In the genomic region with DNA sequence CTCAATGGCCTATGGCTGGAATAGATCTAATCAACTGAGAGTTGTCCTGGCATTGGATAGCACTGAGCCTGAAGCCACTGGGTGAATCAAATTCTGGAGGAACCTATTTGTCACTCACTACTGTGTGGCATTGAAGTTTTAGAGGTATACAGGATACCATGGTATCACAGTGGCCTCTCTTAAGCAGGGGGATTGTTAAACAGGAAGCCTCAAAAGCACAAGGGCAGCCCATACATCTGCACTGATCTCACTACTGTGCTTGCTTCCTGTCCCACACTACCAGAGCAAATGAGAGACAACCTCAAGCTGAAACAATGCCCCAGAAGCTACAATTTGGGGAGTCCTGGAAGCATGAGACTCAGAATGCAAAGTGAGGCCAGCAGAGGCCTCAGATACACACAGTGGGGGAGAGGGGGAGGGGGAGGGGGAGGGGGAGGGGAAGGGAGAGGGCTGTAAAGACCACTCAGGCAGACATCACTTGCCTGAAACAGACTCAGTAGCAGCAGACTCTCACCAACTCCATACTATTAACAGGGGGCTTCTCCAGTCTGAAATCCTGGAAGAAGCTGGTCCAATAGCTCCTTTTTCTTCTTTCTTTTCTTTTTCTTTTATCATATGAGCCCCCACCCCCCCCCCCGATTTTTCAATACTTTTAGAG, we compare ENCODE assay signal across 18 mouse cellular contexts.
DNase-seq lines count a peak whose midpoint lies in the region; ATAC-seq and TF ChIP-seq lines count a peak whose summit lies in the region.
"Had no signal": no experiment of that assay in that cellular context is flagged by ENCODE, and none has a peak within 500 bp of the region (broad histone marks: within the 10 kb centered on the region; RNA-seq: fewer than 3 reads in every experiment).

No protein-coding gene starts in this region.

- TF ChIP-seq CTCF in lung, embryonic 14.5 days (IDR thresholded peaks at IDR 0.05; ENCODE audit: low read depth), result no peak
- TF ChIP-seq CTCF in lung, adult 2 months (IDR thresholded peaks at IDR 0.05; ENCODE audit: insufficient read depth, low read length), result no peak

- no peak overlapping the region for H3K4me3 ChIP-seq in lung, embryonic 14.5 days (ENCODE audit: low read depth, low read length)
- no peak overlapping the region for H3K4me3 ChIP-seq in lung, adult 2 months (replicated peaks; ENCODE audit: extremely low read depth, low read depth, low read length)
- H3K4me3 ChIP-seq: embryonic facial prominence, embryonic 12.5 days; gastrocnemius, adult 2 months; intestine, embryonic 15.5 days; limb, embryonic 13.5 days; liver, embryonic 15.5 days had no signal

- DNase-seq in lung, embryonic 14.5 days, result no peak
- no peak for DNase-seq in lung, adult 2 months
- DNase-seq in 416B (ENCODE audit: low read depth), result peak; percentile 22
- DNase-seq in CD4-positive, CD25-positive, alpha-beta regulatory T cell, adult 2 months (ENCODE audit: low read depth, low spot score), result peak; percentile 25
- peak; percentile 5 for DNase-seq in induced T-regulatory cell, adult 2 months (ENCODE audit: low read depth)
- DNase-seq in gastrocnemius, adult 18-20 months (ENCODE audit: low spot score), result no peak
- DNase-seq: cerebellum, postnatal 25 days; gastrocnemius, adult 2 months; heart, postnatal 10 days; kidney, postnatal 10 days had no signal

- no peak for TF ChIP-seq POLR2A in lung, adult 2 months (IDR thresholded peaks at IDR 0.05; ENCODE audit: borderline replicate concordance, extremely low read depth, low read depth, low read length)

- no peak overlapping the region for H3K4me2 ChIP-seq in lung, embryonic 14.5 days
- H3K4me2 ChIP-seq: embryonic facial prominence, embryonic 12.5 days; intestine, embryonic 15.5 days; limb, embryonic 13.5 days; liver, embryonic 15.5 days had no signal

- no peak overlapping the region for H3K27ac ChIP-seq in lung, embryonic 14.5 days (ENCODE audit: low read depth)
- H3K27ac ChIP-seq: embryonic facial prominence, embryonic 12.5 days; gastrocnemius, adult 2 months; intestine, embryonic 15.5 days; limb, embryonic 13.5 days; liver, embryonic 15.5 days; macrophage had no signal

- no peaks in the 10 kb centered on the region for H3K4me1 ChIP-seq in lung, embryonic 14.5 days (ENCODE audit: insufficient read depth)
- H3K4me1 ChIP-seq in lung, adult 2 months (ENCODE audit: control insufficient read depth, insufficient read depth, low read length), result no peaks in the 10 kb centered on the region
- H3K4me1 ChIP-seq: intestine, embryonic 15.5 days had no signal

- 11% methylated on average over 1 of the region's 1 CpGs for WGBS in lung, embryonic 14.5 days
- 21% methylated on average over 1 of the region's 1 CpGs for WGBS in lung, adult 2 months

- no peaks in the 10 kb centered on the region for H3K27me3 ChIP-seq in lung, embryonic 14.5 days (ENCODE audit: insufficient read depth, low read length)
- H3K27me3 ChIP-seq: intestine, embryonic 15.5 days; limb, embryonic 13.5 days; liver, embryonic 15.5 days; Patski had no signal

- no peaks in the 10 kb centered on the region for H3K36me3 ChIP-seq in lung, embryonic 14.5 days (ENCODE audit: insufficient read depth)
- H3K36me3 ChIP-seq: embryonic facial prominence, embryonic 12.5 days; intestine, embryonic 15.5 days; limb, embryonic 13.5 days; liver, embryonic 15.5 days had no signal

- H3K9ac ChIP-seq in lung, embryonic 14.5 days, result no peak overlapping the region
- H3K9ac ChIP-seq: embryonic facial prominence, embryonic 12.5 days; intestine, embryonic 15.5 days; limb, embryonic 13.5 days; liver, embryonic 15.5 days had no signal

- no peaks in the 10 kb centered on the region for H3K9me3 ChIP-seq in lung, embryonic 14.5 days (ENCODE audit: low read depth, low read length)
- H3K9me3 ChIP-seq: embryonic facial prominence, embryonic 12.5 days; intestine, embryonic 15.5 days; limb, embryonic 13.5 days; liver, embryonic 15.5 days had no signal

- peak; percentile 54; the same call in 1 of the 2 replicates for ATAC-seq in lung, embryonic 14.5 days (ENCODE audit: insufficient read depth)
- ATAC-seq in erythroid progenitor cell, adult 5-6 weeks (replicated peaks; ENCODE audit: low FRiP score, poor library complexity, severe bottlenecking), result no peak
- ATAC-seq: forebrain, embryonic 14.5 days; intestine, embryonic 15.5 days; Patski had no signal

Comparison
In these comparisons a context has a peak if more than half of its experiments do, and no peak if none do; other contexts are left out.
1. DNase-seq: peak in 416B (single experiment), CD4-positive, CD25-positive, alpha-beta regulatory T cell, adult 2 months (single experiment) and induced T-regulatory cell, adult 2 months (single experiment); none in lung, embryonic 14.5 days (single experiment), lung, adult 2 months (single experiment) and gastrocnemius, adult 18-20 months (single experiment).